Mouse (Mus musculus) testis, postnatal 14 days (tissue): Measurements from ENCODE around the gene Eml2.

Experiments used
- DNase-seq: peaks from one replicate; pipeline ENCODE4 v3.0.0; 2021; ENCODE audit warnings: low spot score

Eml2 gene

GRCm38 (mm10) chr7:19202065-19202850 lies 26.0 kb downstream of the Eml2 start:
- DNase-seq, result no peak

- no peak for DNase-seq
These were observed 32.1 kb downstream of the Eml2 start for GRCm38 (mm10) chr7:19208201-19208910.

- no peak for DNase-seq
These were observed 32.8 kb downstream of the Eml2 start for GRCm38 (mm10) chr7:19208944-19209472.

GRCm38 (mm10) chr7:19209494-19209893 lies 33.3 kb downstream of the Eml2 start:
- DNase-seq, result no peak

- DNase-seq, result peak; percentile 51
These were observed 33.8 kb downstream of the Eml2 start for GRCm38 (mm10) chr7:19210010-19210409.

GRCm38 (mm10) chr7:19211041-19211675 lies 34.9 kb downstream of the Eml2 start:
- no peak for DNase-seq

GRCm38 (mm10) chr7:19211996-19212755 lies 36.0 kb downstream of the Eml2 start, which contains the start of gene Gpr4:
Gene Gpr4, plus strand, starts transcription at chr7:19212538.
- DNase-seq, result no peak

GRCm38 (mm10) chr7:19213385-19213784 lies 37.2 kb downstream of the Eml2 start:
- DNase-seq, result no peak

GRCm38 (mm10) chr7:19214369-19214768 lies 38.1 kb downstream of the Eml2 start:
- no peak for DNase-seq

GRCm38 (mm10) chr7:19214940-19215339 lies 38.7 kb downstream of the Eml2 start:
- no peak for DNase-seq

- no peak for DNase-seq
These were observed 41.3 kb downstream of the Eml2 start for GRCm38 (mm10) chr7:19217492-19217891.

- DNase-seq, result no peak
These were observed 41.7 kb downstream of the Eml2 start for GRCm38 (mm10) chr7:19217944-19218343.

- DNase-seq, result no peak
These were observed 43.8 kb downstream of the Eml2 start for GRCm38 (mm10) chr7:19220061-19220460.

GRCm38 (mm10) chr7:19222189-19222588 lies 46.0 kb downstream of the Eml2 start:
- DNase-seq, result no peak

- DNase-seq, result no peak
These were observed 46.7 kb downstream of the Eml2 start for GRCm38 (mm10) chr7:19222875-19223274.

GRCm38 (mm10) chr7:19224933-19225332 lies 48.7 kb downstream of the Eml2 start:
- DNase-seq, result no peak

GRCm38 (mm10) chr7:19226817-19227797 lies 50.9 kb downstream of the Eml2 start:
- DNase-seq, result no peak

- peak; percentile 100 for DNase-seq
These were observed 51.9 kb downstream of the Eml2 start, which contains the start of gene Opa3 for GRCm38 (mm10) chr7:19227883-19228792. Gene Opa3, plus strand, starts transcription at chr7:19228334.

- DNase-seq, result no peak
These were observed 52.5 kb downstream of the Eml2 start for GRCm38 (mm10) chr7:19228793-19229148.

- no peak for DNase-seq
These were observed 53.2 kb downstream of the Eml2 start for GRCm38 (mm10) chr7:19229404-19229803.
